Mouse (Mus musculus) monocyte, adult 2 months (primary cell): ENCODE measurements around the gene Tmem117.

ENCODE experiments used
- DNase-seq, 2 experiments: peaks; one replicate each; pipeline ENCODE4 v3.0.0; 2022; ENCODE audit warnings: low spot score in 2 of 2, low read depth in 1 of 2

Gene Tmem117

GRCm38 (mm10) chr15:94770832-94771578 is 142.0 kb downstream of the Tmem117 start:
- DNase-seq: no peak

- DNase-seq: no peak
Measured at GRCm38 (mm10) chr15:94771691-94772090, 142.7 kb downstream of the Tmem117 start.

GRCm38 (mm10) chr15:94776119-94777069 is 147.4 kb downstream of the Tmem117 start:
- DNase-seq: no peak

- no peak for DNase-seq
Measured at GRCm38 (mm10) chr15:94781556-94781955, 152.5 kb downstream of the Tmem117 start.

GRCm38 (mm10) chr15:94793455-94793854 is 164.4 kb downstream of the Tmem117 start:
- no peak for DNase-seq

GRCm38 (mm10) chr15:94795484-94795883 is 166.5 kb downstream of the Tmem117 start:
- no peak for DNase-seq

- DNase-seq: no peak
Measured at GRCm38 (mm10) chr15:94798236-94798635, 169.2 kb downstream of the Tmem117 start.

GRCm38 (mm10) chr15:94801462-94801861 is 172.4 kb downstream of the Tmem117 start:
- DNase-seq: no peak

GRCm38 (mm10) chr15:94802820-94803219 is 173.8 kb downstream of the Tmem117 start:
- no peak for DNase-seq

- no peak for DNase-seq
Measured at GRCm38 (mm10) chr15:94803624-94804342, 174.8 kb downstream of the Tmem117 start.

- DNase-seq: no peak
Measured at GRCm38 (mm10) chr15:94806005-94806404, 177.0 kb downstream of the Tmem117 start.

- no peak for DNase-seq
Measured at GRCm38 (mm10) chr15:94811550-94811949, 182.5 kb downstream of the Tmem117 start.

GRCm38 (mm10) chr15:94814213-94815100 is 185.4 kb downstream of the Tmem117 start:
- DNase-seq: no peak

- no peak for DNase-seq
Measured at GRCm38 (mm10) chr15:94835634-94836033, 206.6 kb downstream of the Tmem117 start.

- no peak for DNase-seq
Measured at GRCm38 (mm10) chr15:94838646-94839045, 209.6 kb downstream of the Tmem117 start.

- no peak for DNase-seq
Measured at GRCm38 (mm10) chr15:94847501-94847900, 218.5 kb downstream of the Tmem117 start.

GRCm38 (mm10) chr15:94859641-94860040 is 230.6 kb downstream of the Tmem117 start:
- no peak for DNase-seq

- DNase-seq: no peak
Measured at GRCm38 (mm10) chr15:94861173-94861572, 232.1 kb downstream of the Tmem117 start.

GRCm38 (mm10) chr15:94864134-94864533 is 235.1 kb downstream of the Tmem117 start:
- DNase-seq: no peak

GRCm38 (mm10) chr15:94868372-94868771 is 239.3 kb downstream of the Tmem117 start:
- DNase-seq: no peak
